Mouse (Mus musculus): ENCODE measurements at regions not wholly inside any gene's neighbourhood (a gene's known extent, or its start where the extent isn't known, plus 50 kb on each side); places are given as distances from the start of the nearest gene placed in this dataset.

DNA sequence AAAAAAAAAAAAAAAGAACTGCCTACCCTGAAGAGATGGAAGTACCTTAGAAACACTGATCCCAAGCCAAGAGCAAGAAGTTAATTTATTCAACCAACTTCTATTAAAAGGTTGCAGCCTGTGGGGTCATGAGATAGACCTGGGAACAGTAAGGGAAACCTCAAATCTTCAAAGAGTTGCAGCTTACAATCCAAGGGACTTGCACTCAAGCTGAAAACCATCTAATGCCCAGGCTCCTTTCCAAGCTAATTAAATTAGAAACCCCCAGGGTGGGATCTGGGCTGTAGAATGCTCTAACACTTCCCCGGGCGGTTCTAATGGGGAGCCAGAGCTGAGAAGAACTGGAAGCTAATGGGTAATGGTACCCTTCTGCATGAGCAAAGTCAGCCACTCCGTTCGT, 278.0 kb downstream of the Hlx start:
- Histone ChIP-seq H3K9me3 (ENCODE audit: low read length) (no peaks in the 10 kb centered on the region), H3K4me2 (replicated peaks; ENCODE audit: low read depth, low read length) (no peak overlapping the region), H3K9ac (replicated peaks; ENCODE audit: low read length) (no peak overlapping the region), H3K27me3 (ENCODE audit: insufficient read depth, low read length) (peaks cover 5% of the 10 kb centered on the region), H3K4me1 (ENCODE audit: insufficient read depth, low read length) (no peaks in the 10 kb centered on the region), H3K27ac (ENCODE audit: low read length) (no peak overlapping the region), H3K36me3 (ENCODE audit: insufficient read depth, low read length) (no peaks in the 10 kb centered on the region), H3K4me3 (ENCODE audit: low read length) (no peak overlapping the region)
- 67% methylated on average over 4 of the region's 4 CpGs for WGBS
- no peak for ATAC-seq (ENCODE audit: low FRiP score, low TSS enrichment)

DNA sequence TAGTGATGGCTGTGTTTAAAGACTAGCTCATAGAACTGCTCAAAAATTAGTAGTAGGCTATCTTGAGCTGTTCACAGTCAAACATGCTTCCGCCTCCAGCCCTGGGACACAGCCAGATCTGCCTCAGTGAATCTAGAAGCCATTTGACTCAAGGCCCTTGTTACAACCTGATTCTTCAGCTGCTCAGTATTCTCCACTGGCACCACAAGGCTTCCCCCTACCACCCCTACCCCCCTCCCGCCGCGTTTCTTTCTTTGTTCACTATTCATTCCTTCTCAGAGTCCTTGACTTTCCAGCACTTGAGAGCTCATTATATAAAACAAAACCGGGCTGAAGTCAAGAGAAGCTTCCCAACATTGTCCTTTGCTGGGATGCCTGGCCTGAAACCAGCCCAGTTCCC, 278.7 kb downstream of the Hlx start:
- WGBS, result 75% methylated on average over 5 of the region's 5 CpGs
- no peaks in the 10 kb centered on the region for H3K9me3 ChIP-seq (ENCODE audit: low read length)
- H3K27ac ChIP-seq (ENCODE audit: low read length), result no peak overlapping the region

DNA sequence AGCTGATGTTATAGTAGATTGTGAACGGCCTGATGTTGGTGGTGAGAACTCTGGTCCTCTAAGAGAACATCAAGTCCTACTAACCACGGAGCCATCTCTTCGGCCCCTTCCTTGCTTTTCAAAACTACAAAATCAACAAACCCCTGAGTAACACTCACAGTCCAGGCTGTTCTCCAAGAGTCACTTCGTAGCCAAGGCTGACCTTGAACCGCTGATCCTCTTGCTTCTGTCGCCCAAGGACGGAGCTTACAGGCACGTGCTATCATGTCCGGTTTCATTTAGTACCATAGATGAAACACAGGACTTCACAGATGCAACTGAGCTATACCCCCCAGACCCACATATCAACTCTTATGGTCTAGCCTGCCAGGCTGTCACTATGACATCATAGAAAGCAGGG, 279.4 kb downstream of the Hlx start:
- WGBS, result 95% methylated on average over 9 of the region's 9 CpGs

More for the DNA sequence above, 278.7 kb downstream of the Hlx start:
- Histone ChIP-seq H3K4me1 (ENCODE audit: insufficient read depth, low read length) (no peaks in the 10 kb centered on the region), H3K4me2 (replicated peaks; ENCODE audit: low read depth, low read length) (no peak overlapping the region), H3K36me3 (ENCODE audit: insufficient read depth, low read length) (no peaks in the 10 kb centered on the region), H3K27me3 (ENCODE audit: insufficient read depth, low read length) (peaks cover 5% of the 10 kb centered on the region), H3K4me3 (ENCODE audit: low read length) (no peak overlapping the region), H3K9ac (replicated peaks; ENCODE audit: low read length) (no peak overlapping the region)
- no peak for ATAC-seq (ENCODE audit: low FRiP score, low TSS enrichment)

DNA sequence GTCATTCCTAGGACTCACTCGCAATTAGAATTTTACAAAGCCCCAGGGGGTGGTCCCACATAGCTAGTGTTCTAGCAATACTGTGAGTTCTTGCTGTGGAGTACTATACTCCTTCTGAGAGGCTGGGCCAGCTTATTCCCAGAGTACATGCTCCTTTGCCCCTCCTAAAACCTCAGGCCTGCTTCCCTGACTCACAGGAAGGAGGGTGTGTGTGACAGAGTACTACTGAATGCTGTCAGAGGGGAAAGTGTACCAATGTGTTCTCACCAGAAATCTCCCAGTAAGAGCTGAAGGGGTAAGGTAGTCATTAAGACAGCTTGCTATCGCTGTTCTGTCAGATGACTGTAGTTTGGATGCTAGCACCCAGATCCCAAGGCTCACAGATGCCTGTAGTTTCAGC, 280.7 kb downstream of the Hlx start:
- no peaks in the 10 kb centered on the region for H3K9me3 ChIP-seq (ENCODE audit: low read length)
- H3K9ac ChIP-seq (replicated peaks; ENCODE audit: low read length), result no peak overlapping the region
- peaks cover 5% of the 10 kb centered on the region for H3K27me3 ChIP-seq (ENCODE audit: insufficient read depth, low read length)
- no peak for ATAC-seq (ENCODE audit: low FRiP score, low TSS enrichment)
- H3K27ac ChIP-seq (ENCODE audit: low read length), result no peak overlapping the region
- H3K4me3 ChIP-seq (ENCODE audit: low read length), result no peak overlapping the region
- no peaks in the 10 kb centered on the region for H3K36me3 ChIP-seq (ENCODE audit: insufficient read depth, low read length)
- 85% methylated on average over 2 of the region's 2 CpGs for WGBS
- no peak overlapping the region for H3K4me2 ChIP-seq (replicated peaks; ENCODE audit: low read depth, low read length)
- H3K4me1 ChIP-seq (ENCODE audit: insufficient read depth, low read length), result no peaks in the 10 kb centered on the region

More for the DNA sequence above, 279.4 kb downstream of the Hlx start:
- ATAC-seq (ENCODE audit: low FRiP score, low TSS enrichment), result no peak
- no peaks in the 10 kb centered on the region for H3K4me1 ChIP-seq (ENCODE audit: insufficient read depth, low read length)
- peaks cover 5% of the 10 kb centered on the region for H3K27me3 ChIP-seq (ENCODE audit: insufficient read depth, low read length)
- H3K4me2 ChIP-seq (replicated peaks; ENCODE audit: low read depth, low read length), result no peak overlapping the region
- H3K9me3 ChIP-seq (ENCODE audit: low read length), result no peaks in the 10 kb centered on the region
- H3K27ac ChIP-seq (ENCODE audit: low read length), result no peak overlapping the region
- H3K4me3 ChIP-seq (ENCODE audit: low read length), result no peak overlapping the region
- no peak overlapping the region for H3K9ac ChIP-seq (replicated peaks; ENCODE audit: low read length)
- no peaks in the 10 kb centered on the region for H3K36me3 ChIP-seq (ENCODE audit: insufficient read depth, low read length)

DNA sequence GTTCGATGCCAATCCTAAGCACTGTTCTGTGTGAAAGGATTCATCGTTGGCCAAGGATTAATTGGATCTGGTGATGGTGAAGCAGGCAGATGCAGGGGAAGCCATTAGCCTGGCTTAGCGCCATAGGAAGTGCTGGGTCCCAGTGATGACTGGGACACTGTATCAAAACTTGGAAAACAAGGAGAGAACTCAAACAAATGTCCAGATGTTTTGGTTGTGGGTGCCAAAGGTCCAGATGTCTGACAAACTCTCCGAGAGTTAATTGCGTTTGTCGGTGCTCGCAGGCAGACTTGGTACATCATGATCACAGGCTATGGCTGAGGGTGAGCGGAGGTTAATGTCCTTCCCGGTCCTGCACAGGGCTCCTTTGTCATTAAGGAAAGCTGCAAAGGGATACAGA, 283.4 kb downstream of the Hlx start:
- WGBS, result 36% methylated on average over 9 of the region's 9 CpGs
- Histone ChIP-seq H3K27ac (ENCODE audit: low read length) (no peak overlapping the region), H3K36me3 (ENCODE audit: insufficient read depth, low read length) (no peaks in the 10 kb centered on the region), H3K4me2 (replicated peaks; ENCODE audit: low read depth, low read length) (no peak overlapping the region), H3K27me3 (ENCODE audit: insufficient read depth, low read length) (peaks cover 5% of the 10 kb centered on the region), H3K4me3 (ENCODE audit: low read length) (no peak overlapping the region), H3K4me1 (ENCODE audit: insufficient read depth, low read length) (no peaks in the 10 kb centered on the region), H3K9ac (replicated peaks; ENCODE audit: low read length) (no peak overlapping the region), H3K9me3 (ENCODE audit: low read length) (no peaks in the 10 kb centered on the region)
- ATAC-seq (ENCODE audit: low FRiP score, low TSS enrichment), result no peak

DNA sequence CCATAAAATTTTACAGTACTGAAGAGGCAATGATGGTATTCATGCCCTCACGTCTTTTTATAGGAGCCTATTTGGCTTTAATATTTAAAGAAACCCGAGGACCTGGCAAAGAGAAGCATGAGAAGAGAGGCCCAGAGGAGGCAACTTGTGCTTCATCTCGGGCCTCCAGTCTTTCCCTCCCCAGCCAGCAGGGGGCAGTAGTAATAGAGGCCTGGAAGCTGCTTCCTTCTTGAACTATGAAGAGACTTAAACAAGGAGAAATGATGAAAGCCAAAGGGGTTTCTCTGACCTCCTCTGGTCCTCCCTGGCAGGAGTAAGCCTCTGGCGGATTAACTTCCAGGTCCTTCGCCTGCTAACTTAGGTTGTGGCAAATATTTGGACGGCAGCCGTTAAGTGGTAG, 284.5 kb downstream of the Hlx start:
- no peak overlapping the region for H3K27ac ChIP-seq (ENCODE audit: low read length)
- no peak overlapping the region for H3K4me3 ChIP-seq (ENCODE audit: low read length)
- H3K36me3 ChIP-seq (ENCODE audit: insufficient read depth, low read length), result no peaks in the 10 kb centered on the region
- no peaks in the 10 kb centered on the region for H3K9me3 ChIP-seq (ENCODE audit: low read length)
- no peak for ATAC-seq (ENCODE audit: low FRiP score, low TSS enrichment)
- 60% methylated on average over 7 of the region's 7 CpGs for WGBS
- H3K4me2 ChIP-seq (replicated peaks; ENCODE audit: low read depth, low read length), result no peak overlapping the region
- H3K4me1 ChIP-seq (ENCODE audit: insufficient read depth, low read length), result no peaks in the 10 kb centered on the region
- peaks cover 5% of the 10 kb centered on the region for H3K27me3 ChIP-seq (ENCODE audit: insufficient read depth, low read length)
- no peak overlapping the region for H3K9ac ChIP-seq (replicated peaks; ENCODE audit: low read length)

DNA sequence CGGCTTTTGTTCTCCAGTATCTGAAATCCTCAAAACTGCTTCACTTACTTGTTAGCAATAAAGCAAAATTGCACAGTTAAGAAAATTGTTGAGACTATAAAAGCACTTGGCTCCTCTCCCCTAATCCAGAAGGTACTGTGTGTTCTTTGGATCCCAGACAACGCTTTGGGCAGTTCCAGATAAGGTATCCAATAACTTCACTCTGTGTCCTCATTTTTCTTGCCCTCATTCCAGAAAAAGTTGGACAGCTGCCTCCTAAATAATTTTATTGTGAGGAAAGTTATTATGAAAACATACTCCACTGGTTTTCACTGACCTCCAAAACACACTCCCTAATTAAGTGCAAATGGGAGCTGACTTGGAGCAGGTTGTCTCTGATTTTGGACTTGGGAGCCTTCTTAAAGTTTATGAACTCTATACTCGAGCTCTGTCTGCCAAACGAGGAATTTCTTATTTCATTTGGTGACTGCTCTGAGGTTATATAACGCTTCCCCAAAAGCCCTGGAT, 285.2 kb downstream of the Hlx start:
- Histone ChIP-seq H3K9ac (replicated peaks; ENCODE audit: low read length) (no peak overlapping the region), H3K36me3 (ENCODE audit: insufficient read depth, low read length) (no peaks in the 10 kb centered on the region), H3K27me3 (ENCODE audit: insufficient read depth, low read length) (peaks cover 5% of the 10 kb centered on the region), H3K4me3 (ENCODE audit: low read length) (no peak overlapping the region), H3K4me2 (replicated peaks; ENCODE audit: low read depth, low read length) (no peak overlapping the region), H3K9me3 (ENCODE audit: low read length) (no peaks in the 10 kb centered on the region), H3K4me1 (ENCODE audit: insufficient read depth, low read length) (no peaks in the 10 kb centered on the region), H3K27ac (ENCODE audit: low read length) (no peak overlapping the region)
- no peak for ATAC-seq (ENCODE audit: low FRiP score, low TSS enrichment)
- 49% methylated on average over 5 of the region's 5 CpGs for WGBS

DNA sequence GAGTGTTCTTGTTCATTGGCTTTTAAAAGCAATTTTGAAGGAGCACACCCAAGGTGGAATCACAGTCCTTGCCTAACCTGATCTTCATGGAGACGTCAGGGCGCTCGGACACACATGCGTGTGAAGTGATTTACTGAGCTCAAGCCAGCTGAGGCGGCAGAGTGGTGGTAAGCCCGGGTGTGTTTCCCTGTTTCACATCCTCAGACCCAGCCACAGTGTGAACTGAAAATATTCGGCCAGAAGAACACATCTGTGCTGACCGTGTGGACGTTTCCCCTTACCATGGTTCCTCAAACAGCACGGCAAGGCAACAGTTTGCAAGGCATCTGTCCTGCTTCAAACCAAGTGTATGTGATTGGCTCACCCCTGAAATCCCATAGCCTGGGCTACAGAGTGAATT, 288.2 kb downstream of the Hlx start:
- Histone ChIP-seq H3K36me3 (ENCODE audit: insufficient read depth, low read length) (no peaks in the 10 kb centered on the region), H3K4me3 (ENCODE audit: low read length) (no peak overlapping the region), H3K9me3 (ENCODE audit: low read length) (no peaks in the 10 kb centered on the region), H3K27me3 (ENCODE audit: insufficient read depth, low read length) (no peaks in the 10 kb centered on the region), H3K27ac (ENCODE audit: low read length) (no peak overlapping the region), H3K4me1 (ENCODE audit: insufficient read depth, low read length) (peaks cover 15% of the 10 kb centered on the region), H3K4me2 (replicated peaks; ENCODE audit: low read depth, low read length) (no peak overlapping the region), H3K9ac (replicated peaks; ENCODE audit: low read length) (no peak overlapping the region)
- ATAC-seq (ENCODE audit: low FRiP score, low TSS enrichment), result no peak
- WGBS, result 88% methylated on average over 10 of the region's 10 CpGs

DNA sequence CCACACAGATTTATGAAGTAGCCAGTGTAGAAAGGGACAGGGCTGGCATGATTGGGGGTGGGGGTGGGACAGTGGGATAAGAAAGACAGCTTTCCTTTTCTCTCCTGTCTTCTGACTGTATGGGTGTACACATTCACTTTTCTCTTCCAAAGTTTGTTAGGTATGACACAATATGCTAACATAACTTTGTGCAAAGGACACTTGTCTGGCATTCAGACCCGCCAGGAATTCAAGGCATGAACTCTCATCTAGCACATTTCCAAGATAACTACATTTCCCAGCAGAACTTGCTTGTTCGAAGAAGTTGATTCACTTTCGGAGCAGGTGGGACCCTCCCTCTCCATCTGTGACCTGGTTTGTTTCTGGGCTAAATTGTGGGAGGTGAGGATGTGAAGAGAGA, 289.7 kb downstream of the Hlx start:
- no peaks in the 10 kb centered on the region for H3K27me3 ChIP-seq (ENCODE audit: insufficient read depth, low read length)
- no peak overlapping the region for H3K4me3 ChIP-seq (ENCODE audit: low read length)
- no peak overlapping the region for H3K9ac ChIP-seq (replicated peaks; ENCODE audit: low read length)
- WGBS, result 79% methylated on average over 3 of the region's 3 CpGs
- peaks cover 15% of the 10 kb centered on the region for H3K4me1 ChIP-seq (ENCODE audit: insufficient read depth, low read length)
- H3K36me3 ChIP-seq (ENCODE audit: insufficient read depth, low read length), result no peaks in the 10 kb centered on the region
- no peak for ATAC-seq (ENCODE audit: low FRiP score, low TSS enrichment)
- H3K9me3 ChIP-seq (ENCODE audit: low read length), result no peaks in the 10 kb centered on the region
- H3K4me2 ChIP-seq (replicated peaks; ENCODE audit: low read depth, low read length), result no peak overlapping the region
- H3K27ac ChIP-seq (ENCODE audit: low read length), result no peak overlapping the region

DNA sequence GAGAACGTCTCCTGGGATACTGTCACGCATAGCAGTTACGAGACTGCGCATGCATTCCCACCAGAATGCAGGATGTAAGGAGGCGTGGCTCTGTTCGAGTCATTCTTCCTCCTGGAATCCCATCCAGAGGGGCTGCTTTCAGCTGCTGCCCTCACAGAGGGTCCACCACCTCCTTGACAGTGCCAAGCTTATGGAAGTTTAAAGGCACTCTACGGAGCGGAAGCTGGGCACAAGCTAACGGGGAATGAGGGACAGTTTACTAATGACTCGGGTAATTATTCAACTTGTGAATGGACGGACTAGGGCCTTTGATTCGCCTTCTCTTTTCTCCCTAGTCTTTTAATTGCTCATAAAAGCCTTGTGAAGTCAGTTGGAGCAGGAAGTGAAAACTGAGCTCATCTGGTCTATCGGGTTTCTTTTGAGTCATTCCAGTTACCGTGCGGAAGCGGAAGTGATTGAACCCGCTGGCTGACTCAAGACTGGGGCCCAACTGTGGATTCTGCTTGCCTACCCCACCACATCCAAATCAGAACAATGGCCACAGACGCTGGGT, 291.3 kb downstream of the Hlx start:
- Histone ChIP-seq H3K9ac (replicated peaks; ENCODE audit: low read length) (peak overlapping the region; percentile 68), H3K4me2 (replicated peaks; ENCODE audit: low read depth, low read length) (peak overlapping the region; percentile 77), H3K4me3 (ENCODE audit: low read length) (peak overlapping the region; percentile 52), H3K27me3 (ENCODE audit: insufficient read depth, low read length) (no peaks in the 10 kb centered on the region), H3K9me3 (ENCODE audit: low read length) (no peaks in the 10 kb centered on the region), H3K36me3 (ENCODE audit: insufficient read depth, low read length) (no peaks in the 10 kb centered on the region), H3K27ac (ENCODE audit: low read length) (peak overlapping the region; percentile 83), H3K4me1 (ENCODE audit: insufficient read depth, low read length) (peaks cover 15% of the 10 kb centered on the region)
- peak; percentile 79 for ATAC-seq (ENCODE audit: low FRiP score, low TSS enrichment)
- WGBS, result 2% methylated on average over 18 of the region's 18 CpGs

All from kidney, embryonic 16.5 days (tissue).